Mouse (Mus musculus): ENCODE data around the gene Acer2.

Acer2 gene

GRCm38 (mm10) chr4:86887879-86888278, 13.7 kb downstream of the Acer2 start:
- no peak for DNase-seq (ENCODE audit: low spot score in 2 of 2)

- DNase-seq (ENCODE audit: low spot score in 2 of 2) = no peak
Observed at GRCm38 (mm10) chr4:86897411-86897810, 23.2 kb downstream of the Acer2 start.

- no peak for DNase-seq (ENCODE audit: low spot score in 2 of 2)
Observed at GRCm38 (mm10) chr4:86898791-86899474, 24.7 kb downstream of the Acer2 start.

GRCm38 (mm10) chr4:86902351-86902750, 28.2 kb downstream of the Acer2 start:
- no peak for DNase-seq (ENCODE audit: low spot score in 2 of 2)

GRCm38 (mm10) chr4:86904969-86905368, 30.8 kb downstream of the Acer2 start:
- no peak for DNase-seq (ENCODE audit: low spot score in 2 of 2)

- DNase-seq (ENCODE audit: low spot score in 2 of 2) = no peak
Observed at GRCm38 (mm10) chr4:86905869-86906268, 31.7 kb downstream of the Acer2 start.

- no peak for DNase-seq (ENCODE audit: low spot score in 2 of 2)
Observed at GRCm38 (mm10) chr4:86911576-86912341, 37.6 kb downstream of the Acer2 start.

- DNase-seq (ENCODE audit: low spot score in 2 of 2) = no peak
Observed at GRCm38 (mm10) chr4:86912757-86913156, 38.6 kb downstream of the Acer2 start.

- no peak for DNase-seq (ENCODE audit: low spot score in 2 of 2)
Observed at GRCm38 (mm10) chr4:86916062-86916461, 41.9 kb downstream of the Acer2 start.

- DNase-seq (ENCODE audit: low spot score in 2 of 2) = no peak
Observed at GRCm38 (mm10) chr4:86923476-86924055, 49.4 kb downstream of the Acer2 start.

GRCm38 (mm10) chr4:86924804-86925458, 50.7 kb downstream of the Acer2 start:
- peak; percentile 77 to 83 for DNase-seq (ENCODE audit: low spot score in 2 of 2)

GRCm38 (mm10) chr4:86926997-86927396, 52.8 kb downstream of the Acer2 start:
- no peak for DNase-seq (ENCODE audit: low spot score in 2 of 2)

- no peak for DNase-seq (ENCODE audit: low spot score in 2 of 2)
Observed at GRCm38 (mm10) chr4:86930101-86930635, 56.0 kb downstream of the Acer2 start.

- peak; percentile 16 to 30 for DNase-seq (ENCODE audit: low spot score in 2 of 2)
Observed at GRCm38 (mm10) chr4:86930636-86931456, 56.6 kb downstream of the Acer2 start.

GRCm38 (mm10) chr4:86933026-86933425, 58.8 kb downstream of the Acer2 start:
- no peak for DNase-seq (ENCODE audit: low spot score in 2 of 2)

GRCm38 (mm10) chr4:86936217-86936616, 62.0 kb downstream of the Acer2 start:
- DNase-seq (ENCODE audit: low spot score in 2 of 2) = no peak

GRCm38 (mm10) chr4:86936706-86937105, 62.5 kb downstream of the Acer2 start:
- no peak for DNase-seq (ENCODE audit: low spot score in 2 of 2)

- no peak for DNase-seq (ENCODE audit: low spot score in 2 of 2)
Observed at GRCm38 (mm10) chr4:86942656-86943055, 68.5 kb downstream of the Acer2 start.

GRCm38 (mm10) chr4:86943296-86943695, 69.1 kb downstream of the Acer2 start:
- no peak for DNase-seq (ENCODE audit: low spot score in 2 of 2)

GRCm38 (mm10) chr4:86948794-86949193, 74.6 kb downstream of the Acer2 start:
- DNase-seq (ENCODE audit: low spot score in 2 of 2) = no peak

GRCm38 (mm10) chr4:86953519-86953918, 79.3 kb downstream of the Acer2 start:
- DNase-seq (ENCODE audit: low spot score in 2 of 2) = no peak
